Mouse (Mus musculus) lung, postnatal 25 days (tissue): ENCODE data around the gene Sos1.
A peak's percentile ranks its signal among the peaks of the same experiment; 100 is the strongest.

Experiments used
- DNase-seq: peaks from one replicate; pipeline ENCODE4 v3.0.0; 2022; ENCODE audit warnings: low spot score

Sos1 gene

GRCm38 (mm10) chr17:80480031-80480854 is at the start of gene Sos1:
TSS of gene Sos1 (minus strand) at chr17:80480453.
- peak; percentile 96 for DNase-seq

GRCm38 (mm10) chr17:80523231-80523630 is 43.0 kb upstream of the Sos1 start:
- no peak for DNase-seq

- DNase-seq: no peak
These were observed 41.9 kb upstream of the Sos1 start for GRCm38 (mm10) chr17:80522229-80522556.

GRCm38 (mm10) chr17:80521521-80522228 is 41.4 kb upstream of the Sos1 start:
- DNase-seq: no peak

- DNase-seq: no peak
These were observed 40.3 kb upstream of the Sos1 start for GRCm38 (mm10) chr17:80520537-80520936.

- no peak for DNase-seq
These were observed 38.6 kb upstream of the Sos1 start for GRCm38 (mm10) chr17:80518811-80519210.

- no peak for DNase-seq
These were observed 37.0 kb upstream of the Sos1 start for GRCm38 (mm10) chr17:80517244-80517643.

GRCm38 (mm10) chr17:80515956-80516355 is 35.7 kb upstream of the Sos1 start:
- DNase-seq: no peak

- DNase-seq: no peak
These were observed 35.3 kb upstream of the Sos1 start for GRCm38 (mm10) chr17:80515513-80515912.

GRCm38 (mm10) chr17:80513766-80514165 is 33.5 kb upstream of the Sos1 start:
- no peak for DNase-seq

- no peak for DNase-seq
These were observed 30.2 kb upstream of the Sos1 start for GRCm38 (mm10) chr17:80510459-80510855.

GRCm38 (mm10) chr17:80509494-80510458 is 29.5 kb upstream of the Sos1 start:
- DNase-seq: no peak

- no peak for DNase-seq
These were observed 25.5 kb upstream of the Sos1 start for GRCm38 (mm10) chr17:80505766-80506165.

GRCm38 (mm10) chr17:80505342-80505741 is 25.1 kb upstream of the Sos1 start:
- DNase-seq: no peak

GRCm38 (mm10) chr17:80501805-80502172 is 21.5 kb upstream of the Sos1 start:
- no peak for DNase-seq

GRCm38 (mm10) chr17:80501037-80501804 is 21.0 kb upstream of the Sos1 start:
- no peak for DNase-seq

- no peak for DNase-seq
These were observed 19.8 kb upstream of the Sos1 start for GRCm38 (mm10) chr17:80500025-80500424.

GRCm38 (mm10) chr17:80498600-80499268 is 18.5 kb upstream of the Sos1 start:
- DNase-seq: no peak

- no peak for DNase-seq
These were observed 16.9 kb upstream of the Sos1 start for GRCm38 (mm10) chr17:80497183-80497601.

- DNase-seq: no peak
These were observed 16.4 kb upstream of the Sos1 start for GRCm38 (mm10) chr17:80496607-80497170.

GRCm38 (mm10) chr17:80496185-80496584 is 15.9 kb upstream of the Sos1 start:
- DNase-seq: no peak
